Mouse (Mus musculus): ENCODE measurements around the gene Slc38a3. TPM values are rescaled to one million over a fixed set of nuclear protein-coding genes. Genes with fewer than 3 reads are reported as not detected.

Slc38a3 gene
- 291 and 302 TPM in 2 replicates for polyA plus RNA-seq (2012; rRNA removed)

DNA sequence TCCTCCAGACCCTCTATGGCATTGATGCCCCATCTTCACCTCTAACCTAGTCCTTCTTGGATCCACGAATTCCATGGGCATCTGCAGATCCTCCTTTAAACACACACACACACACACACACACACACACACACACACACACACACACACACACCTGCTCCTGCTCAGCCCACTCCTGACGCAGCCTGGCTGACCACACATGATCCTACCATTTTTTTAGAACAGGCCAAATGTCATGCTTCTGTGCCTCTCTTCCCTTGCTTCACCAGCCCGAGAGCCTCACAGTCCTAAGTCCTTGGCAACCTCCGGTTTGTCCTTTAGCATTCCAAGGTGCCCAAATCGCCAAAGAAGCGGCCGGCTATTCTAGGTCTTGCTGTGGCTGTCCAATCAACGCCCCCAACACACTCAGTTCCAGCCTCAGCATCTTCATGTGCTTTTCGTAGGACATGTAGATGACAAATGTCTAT lies at the start of gene Slc38a3:
Gene Slc38a3, minus strand, starts transcription at position 51 of the 466 bp plus-strand sequence.

GRCm38 (mm10) chr9:107709697-107710483 lies 40.6 kb upstream of the Slc38a3 start, which contains the start of gene Sema3f:
Gene Sema3f, minus strand, starts transcription at chr9:107710475.

DNA sequence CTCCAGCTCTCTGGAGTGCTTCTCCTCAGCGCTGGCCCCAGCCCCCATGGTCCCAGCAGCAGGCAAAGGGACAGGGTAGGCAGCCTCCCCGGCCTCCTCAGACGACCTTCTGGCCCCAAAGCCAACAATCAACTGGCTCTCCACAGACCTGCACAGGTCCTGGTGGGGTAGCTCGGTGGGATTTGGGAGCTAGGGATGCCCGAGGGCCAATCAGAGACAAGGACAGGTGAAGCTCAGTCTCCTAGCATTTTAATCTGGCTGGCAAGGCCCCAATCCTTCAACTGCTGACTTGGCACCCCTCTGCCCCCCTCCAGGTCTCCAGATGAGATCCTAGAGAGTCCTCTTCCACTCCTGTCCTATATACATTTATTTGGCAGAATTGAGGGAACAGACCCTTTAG lies 10.2 kb upstream of the Slc38a3 start, which contains the start of gene Gnat1:
Gene Gnat1, minus strand, starts transcription at position 212 of the 400 bp plus-strand sequence.

DNA sequence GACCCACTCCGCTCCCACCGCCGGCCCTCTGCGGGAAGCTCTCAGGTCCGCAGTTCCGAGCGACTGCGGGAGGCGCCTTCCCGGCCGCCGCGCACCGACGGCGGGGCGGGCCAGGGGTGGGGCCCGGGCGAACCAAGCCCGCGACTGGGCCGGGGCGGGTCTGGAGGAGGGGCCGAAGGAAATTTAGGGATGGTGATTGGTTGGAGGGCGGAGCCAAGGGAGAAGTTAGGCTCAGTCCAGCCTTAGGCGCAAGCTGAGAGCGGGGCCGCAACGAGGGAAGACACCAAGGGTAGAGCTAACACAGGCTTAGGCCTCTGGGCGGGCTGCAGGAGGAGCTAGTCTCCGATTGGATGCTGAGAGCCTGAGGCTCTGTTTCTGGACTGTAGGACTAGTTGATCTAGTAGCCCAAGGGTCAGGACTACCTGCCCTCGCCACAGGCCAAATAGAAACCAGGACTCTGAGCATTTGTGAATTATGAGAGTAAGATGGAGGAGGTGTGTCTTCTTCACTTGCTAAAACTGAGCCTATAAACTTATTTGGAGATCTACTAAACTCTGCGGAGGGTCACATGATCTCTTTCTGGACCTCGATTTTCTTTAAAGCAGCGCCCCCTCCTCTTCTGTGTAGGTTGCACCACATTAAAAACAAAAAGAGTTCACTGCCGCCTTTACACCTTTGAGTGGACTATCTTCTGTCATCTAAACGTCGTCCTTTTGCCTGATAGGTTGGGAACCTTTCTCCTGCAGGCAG lies 33.9 kb downstream of the Slc38a3 start, which contains the start of gene Gnai2:
Gene Gnai2, minus strand, starts transcription at position 89 of the 750 bp plus-strand sequence.

DNA sequence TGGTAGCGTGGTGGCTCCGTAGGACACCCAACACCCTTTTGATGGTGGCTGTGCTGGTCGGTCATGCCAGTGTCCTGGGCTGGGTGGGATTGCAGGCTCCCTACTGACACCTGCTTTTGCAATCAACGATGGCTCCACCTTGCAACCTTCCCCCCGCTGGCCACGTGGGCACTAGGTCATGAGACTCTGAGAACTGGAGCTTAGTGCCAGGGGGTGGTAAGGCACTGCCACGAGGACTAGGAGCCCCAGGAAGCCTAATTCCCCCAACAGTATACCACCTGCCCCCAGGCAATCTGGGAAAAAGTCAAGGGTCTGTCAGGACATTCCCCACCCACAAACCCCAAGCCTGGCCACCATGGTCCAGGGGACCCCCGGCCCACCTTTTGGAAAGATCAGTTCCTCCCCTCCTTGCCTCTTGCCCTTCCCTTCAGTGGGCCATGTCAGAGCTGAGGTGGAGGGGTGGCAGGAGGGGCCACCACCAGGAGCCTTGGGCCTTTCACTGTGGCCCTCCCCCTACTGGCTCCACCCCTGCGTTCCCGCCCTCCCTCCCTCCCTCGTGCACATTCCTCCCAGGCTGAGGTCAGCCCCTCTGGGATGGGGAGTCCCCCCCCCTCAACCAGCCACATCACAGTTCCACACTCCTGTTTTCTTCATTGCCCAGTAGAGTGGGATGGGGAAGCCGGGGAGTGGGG lies 60.4 kb downstream of the Slc38a3 start, which contains the start of gene Sema3b:
Gene Sema3b, minus strand, starts transcription at position 489 of the 692 bp plus-strand sequence.

Other genes starting within 250 kb of the Slc38a3 start
- gene Tmem115, start 135.6 kb downstream of the Slc38a3 start, polyA plus RNA-seq (2012; rRNA removed): 10.7 and 10.8 TPM in 2 replicates
- 12.1 and 12.2 TPM in 2 replicates for gene Cyb561d2, start 127.3 kb downstream of the Slc38a3 start, polyA plus RNA-seq (2012; rRNA removed)
- gene Nprl2, start 127.3 kb downstream of the Slc38a3 start, polyA plus RNA-seq (2012; rRNA removed): 12.5 and 13.9 TPM in 2 replicates
- 2.0 and 4.2 TPM in 2 replicates for gene Zmynd10, start 122.2 kb downstream of the Slc38a3 start, polyA plus RNA-seq (2012; rRNA removed)
- gene Rassf1, start 118.0 kb downstream of the Slc38a3 start, polyA plus RNA-seq (2012; rRNA removed): 16.5 and 18.0 TPM in 2 replicates
- gene Tusc2, start 106.3 kb downstream of the Slc38a3 start, polyA plus RNA-seq (2012; rRNA removed): 18.8 and 19.4 TPM in 2 replicates
- gene Hyal2, start 101.6 kb downstream of the Slc38a3 start, polyA plus RNA-seq (2012; rRNA removed): 37.6 and 38.7 TPM in 2 replicates
- 2.0 and 2.7 TPM in 2 replicates for gene Hyal1, start 92.6 kb downstream of the Slc38a3 start, polyA plus RNA-seq (2012; rRNA removed)
- gene Naa80, start 90.6 kb downstream of the Slc38a3 start, polyA plus RNA-seq (2012; rRNA removed): 14.5 and 16.0 TPM in 2 replicates
- 0.55 and 0.59 TPM in 2 replicates for gene Hyal3, start 88.7 kb downstream of the Slc38a3 start, polyA plus RNA-seq (2012; rRNA removed)
- gene Ifrd2, start 81.9 kb downstream of the Slc38a3 start, polyA plus RNA-seq (2012; rRNA removed): 80.9 and 85.5 TPM in 2 replicates
- 0.89 and 2.0 TPM in 2 replicates for gene Sema3b, start 60.3 kb downstream of the Slc38a3 start, polyA plus RNA-seq (2012; rRNA removed)
- gene Gnai2, start 34.2 kb downstream of the Slc38a3 start, polyA plus RNA-seq (2012; rRNA removed): 135 and 153 TPM in 2 replicates
- gene Gnat1, start 10.2 kb upstream of the Slc38a3 start, polyA plus RNA-seq (2012; rRNA removed): 0.65 and 0.76 TPM in 2 replicates
- gene Sema3f, start 40.9 kb upstream of the Slc38a3 start, polyA plus RNA-seq (2012; rRNA removed): 3.5 and 4.9 TPM in 2 replicates
- 33.4 and 38.1 TPM in 2 replicates for gene Rbm5, start 101.5 kb upstream of the Slc38a3 start, polyA plus RNA-seq (2012; rRNA removed)
- 15.2 and 17.3 TPM in 2 replicates for gene Rbm6, start 203.7 kb upstream of the Slc38a3 start, polyA plus RNA-seq (2012; rRNA removed)
- gene Mon1a, start 218.6 kb upstream of the Slc38a3 start, polyA plus RNA-seq (2012; rRNA removed): 5.2 and 5.3 TPM in 2 replicates
- 2.3 and 3.0 TPM in 2 replicates for gene Mst1r, start 237.3 kb upstream of the Slc38a3 start, polyA plus RNA-seq (2012; rRNA removed)